Mouse (Mus musculus) lung, embryonic 16.5 days (tissue): Measurements from ENCODE around the gene Tsc22d4. TPM values are rescaled to one million over a fixed set of nuclear protein-coding genes. Genes with fewer than 3 reads are reported as not detected.
"Not testable (repeated sequence)": the region's sequence is repeated elsewhere in the genome, so short reads cannot be mapped to it uniquely, and the experiment has no call there.

Source experiments
- ATAC-seq: fragments of 200-750 bp; cut with Nextera tagmentation; 2 replicates; pipeline ENCODE4 v1.8.0; 2017; ENCODE audit warnings: low read depth, mild to moderate bottlenecking, moderate library complexity
- H3K27ac ChIP-seq: fragments of 300-500 bp; sonication (generic); 2 replicates; pipeline ENCODE4 v1.5.1; 2014; ENCODE audit warnings: mild to moderate bottlenecking, control low read depth, low read length
- H3K27me3 ChIP-seq: fragments of 300-500 bp; sonication (generic); 2 replicates; pipeline ENCODE4 v1.6.1; 2014; ENCODE audit warnings: low read depth, low read length, mixed read lengths; ENCODE audit not compliant: control insufficient read depth, insufficient read depth
- H3K36me3 ChIP-seq: fragments of 300-500 bp; sonication (generic); 2 replicates; pipeline ENCODE4 v1.6.1; 2014; ENCODE audit warnings: low read length; ENCODE audit not compliant: control insufficient read depth, insufficient read depth
- H3K4me1 ChIP-seq: fragments of 300-500 bp; sonication (generic); replicated peaks from 2 replicates; pipeline ENCODE4 v1.6.1; 2014; ENCODE audit warnings: low read length, mixed read lengths; ENCODE audit not compliant: control insufficient read depth, insufficient read depth
- H3K4me2 ChIP-seq: fragments of 300-500 bp; sonication (generic); 2 replicates; pipeline ENCODE4 v1.6.1; 2014; ENCODE audit warnings: low read depth, low read length, control low read depth
- H3K4me3 ChIP-seq: fragments of 300-500 bp; sonication (generic); 2 replicates; pipeline ENCODE4 v1.5.1; 2014; ENCODE audit warnings: mild to moderate bottlenecking, low read length, control low read depth
- H3K9ac ChIP-seq: fragments of 300-500 bp; sonication (generic); 2 replicates; pipeline ENCODE4 v1.6.1; 2014; ENCODE audit warnings: low read length, control low read depth
- H3K9me3 ChIP-seq: fragments of 300-500 bp; sonication (generic); 2 replicates; pipeline ENCODE4 v1.6.1; 2016; ENCODE audit warnings: low read length; ENCODE audit not compliant: control insufficient read depth
- WGBS: fragments of 180-500 bp; shearing (Covaris S2); extraction: QIAGEN DNeasy Blood & Tissue Kit; methylation state at CpG from one replicate; pipeline ENCODE4 v1.1.7; 2014; 5-methylcytosine and 5-hydroxymethylcytosine counted together
- polyA plus RNA-seq: library from polyadenylated mRNA; unstranded; fragments of >200 nt; fragmentation: Nextera tagmentation; extraction: Ambion mirVana; gene quantifications from 2 replicates; pipeline ENCODE4 v1.2.1, GENCODE M21; 2015

The Tsc22d4 gene
- polyA plus RNA-seq, 1 experiment from 2014 or later = 140 TPM

- Histone ChIP-seq H3K36me3 (no peaks in the 10 kb centered on the region), H3K9ac (no peak overlapping the region), H3K27me3 (no peaks in the 10 kb centered on the region), H3K9me3 (no peaks in the 10 kb centered on the region), H3K27ac (no peak overlapping the region), H3K4me2 (no peak overlapping the region), H3K4me1 (0 out of 2 replicates have a peak, but pooled peaks cover 4% of the 10 kb centered on the region), H3K4me3 (no peak overlapping the region)
- 48% methylated on average over 8 of the region's 8 CpGs for WGBS
- no peak for ATAC-seq
Measured at GRCm38 (mm10) chr5:137718020-137718790, 27.3 kb upstream of the Tsc22d4 start.

GRCm38 (mm10) chr5:137719088-137719487, 26.4 kb upstream of the Tsc22d4 start:
- Histone ChIP-seq H3K27ac (no peak overlapping the region), H3K36me3 (no peaks in the 10 kb centered on the region), H3K9me3 (no peaks in the 10 kb centered on the region), H3K4me1 (0 out of 2 replicates have a peak, but pooled peaks cover 4% of the 10 kb centered on the region), H3K9ac (no peak overlapping the region), H3K4me2 (no peak overlapping the region), H3K27me3 (no peaks in the 10 kb centered on the region), H3K4me3 (no peak overlapping the region)
- ATAC-seq = no peak
- WGBS = 63% methylated on average over 6 of the region's 6 CpGs

GRCm38 (mm10) chr5:137720558-137721164, 24.9 kb upstream of the Tsc22d4 start:
- H3K27ac ChIP-seq, H3K9ac ChIP-seq, H3K27me3 ChIP-seq, H3K4me1 ChIP-seq, H3K9me3 ChIP-seq, H3K36me3 ChIP-seq: not testable (repeated sequence)
- 4% methylated on average over 9 of the region's 16 CpGs for WGBS
- ATAC-seq = peak; percentile 36; the same call in 1 of the 2 replicates
- H3K4me2 ChIP-seq = peak overlapping the region; percentile 44
- H3K4me3 ChIP-seq = 0 out of 2 replicates have a peak overlapping the region, but pooled peaks have one; percentile 9

GRCm38 (mm10) chr5:137723840-137724239, 21.7 kb upstream of the Tsc22d4 start:
- no peak for ATAC-seq
- Histone ChIP-seq H3K4me3 (no peak overlapping the region), H3K4me2 (no peak overlapping the region), H3K36me3 (no peaks in the 10 kb centered on the region), H3K4me1 (0 out of 2 replicates have a peak, but pooled peaks cover 4% of the 10 kb centered on the region), H3K9ac (no peak overlapping the region), H3K9me3 (no peaks in the 10 kb centered on the region), H3K27me3 (no peaks in the 10 kb centered on the region), H3K27ac (no peak overlapping the region)
- WGBS = 77% methylated on average over 5 of the region's 5 CpGs

- Histone ChIP-seq H3K27me3 (no peaks in the 10 kb centered on the region), H3K36me3 (no peaks in the 10 kb centered on the region), H3K27ac (no peak overlapping the region), H3K4me3 (no peak overlapping the region), H3K9ac (no peak overlapping the region), H3K9me3 (no peaks in the 10 kb centered on the region), H3K4me1 (no peaks in the 10 kb centered on the region), H3K4me2 (no peak overlapping the region)
- 56% methylated on average over 6 of the region's 6 CpGs for WGBS
- ATAC-seq = no peak
Measured at GRCm38 (mm10) chr5:137726767-137727166, 18.8 kb upstream of the Tsc22d4 start.

GRCm38 (mm10) chr5:137733638-137734288, 11.8 kb upstream of the Tsc22d4 start:
- Histone ChIP-seq H3K36me3 (peaks cover 12% of the 10 kb centered on the region), H3K27ac (no peak overlapping the region), H3K27me3 (no peaks in the 10 kb centered on the region), H3K9me3 (no peaks in the 10 kb centered on the region), H3K4me1 (no peaks in the 10 kb centered on the region), H3K4me2 (no peak overlapping the region), H3K4me3 (no peak overlapping the region), H3K9ac (no peak overlapping the region)
- 82% methylated on average over 12 of the region's 12 CpGs for WGBS
- no peak for ATAC-seq

GRCm38 (mm10) chr5:137734289-137735061, 11.1 kb upstream of the Tsc22d4 start:
- H3K36me3 ChIP-seq = peaks cover 12% of the 10 kb centered on the region
- H3K9me3 ChIP-seq = no peaks in the 10 kb centered on the region
- no peak overlapping the region for H3K27ac ChIP-seq
- H3K4me3 ChIP-seq = no peak overlapping the region
- H3K9ac ChIP-seq = 0 out of 2 replicates have a peak overlapping the region, but pooled peaks have one; percentile 11
- WGBS = 64% methylated on average over 6 of the region's 6 CpGs
- no peaks in the 10 kb centered on the region for H3K27me3 ChIP-seq
- no peak overlapping the region for H3K4me2 ChIP-seq
- 0 out of 2 replicates have a peak, but pooled peaks have one; percentile 21 for ATAC-seq
- H3K4me1 ChIP-seq = no peaks in the 10 kb centered on the region; the same call in 1 of the 2 replicates

GRCm38 (mm10) chr5:137737400-137737940, 8.1 kb upstream of the Tsc22d4 start:
- 81% methylated on average over 6 of the region's 6 CpGs for WGBS
- Histone ChIP-seq H3K36me3 (peaks cover 12% of the 10 kb centered on the region), H3K4me1 (peaks cover 13% of the 10 kb centered on the region)

More at GRCm38 (mm10) chr5:137737400-137737940, 8.1 kb upstream of the Tsc22d4 start:
- no peak overlapping the region for H3K4me3 ChIP-seq
- H3K9me3 ChIP-seq = no peaks in the 10 kb centered on the region
- ATAC-seq = no peak
- H3K27me3 ChIP-seq = no peaks in the 10 kb centered on the region
- no peak overlapping the region for H3K4me2 ChIP-seq
- no peak overlapping the region for H3K9ac ChIP-seq
- no peak overlapping the region for H3K27ac ChIP-seq
